Mouse (Mus musculus) forebrain, embryonic 12.5 days (tissue): ENCODE results near the gene Adamtsl1. TPM values are rescaled to one million over a fixed set of nuclear protein-coding genes. Genes with fewer than 3 reads are reported as not detected.
A peak's percentile ranks its signal among the peaks of the same experiment; 100 is the strongest.

Source experiments
- ATAC-seq: fragments of 200-750 bp; cut with Nextera tagmentation; 2 replicates; pipeline ENCODE4 v1.8.0; 2017; ENCODE audit warnings: moderate TSS enrichment; ENCODE audit not compliant: low FRiP score
- H3K27ac ChIP-seq: fragments of 300-500 bp; sonication (generic); 2 replicates; pipeline ENCODE4 v1.5.1; 2016; ENCODE audit warnings: mild to moderate bottlenecking
- H3K27me3 ChIP-seq: fragments of 300-500 bp; sonication (generic); 2 replicates; pipeline ENCODE4 v1.6.1; 2016; ENCODE audit warnings: mild to moderate bottlenecking
- H3K36me3 ChIP-seq: fragments of 300-500 bp; sonication (generic); replicated peaks from 2 replicates; pipeline ENCODE4 v1.6.1; 2016; ENCODE audit warnings: mild to moderate bottlenecking
- H3K4me1 ChIP-seq: fragments of 300-500 bp; sonication (generic); 2 replicates; pipeline ENCODE4 v1.6.1; 2016
- H3K4me2 ChIP-seq: fragments of 300-500 bp; sonication (generic); 2 replicates; pipeline ENCODE4 v1.6.1; 2016; ENCODE audit warnings: mild to moderate bottlenecking, moderate library complexity
- H3K4me3 ChIP-seq: fragments of 300-500 bp; sonication (generic); replicated peaks from 2 replicates; pipeline ENCODE4 v1.5.1; 2016; ENCODE audit warnings: mild to moderate bottlenecking
- H3K9ac ChIP-seq: fragments of 300-500 bp; sonication (generic); 2 replicates; pipeline ENCODE4 v1.6.1; 2016; ENCODE audit warnings: mild to moderate bottlenecking
- H3K9me3 ChIP-seq: fragments of 300-500 bp; sonication (generic); 2 replicates; pipeline ENCODE4 v1.6.1; 2016
- WGBS: fragments of 180-500 bp; shearing (Covaris S2); methylation state at CpG from one replicate; pipeline ENCODE4 v1.1.7; 2016; 5-methylcytosine and 5-hydroxymethylcytosine counted together
- polyA plus RNA-seq: library from polyadenylated mRNA; unstranded; fragments of >200 nt; fragmentation: Nextera tagmentation; extraction: Ambion mirVana; gene quantifications from 2 replicates; pipeline ENCODE4 v1.2.1, GENCODE M21; 2016

The Adamtsl1 gene
- polyA plus RNA-seq, 1 experiment from 2014 or later, result 11.6 TPM

- Histone ChIP-seq H3K4me1 (peaks cover 4% of the 10 kb centered on the region), H3K4me3 (no peak overlapping the region), H3K36me3 (no peaks in the 10 kb centered on the region), H3K27me3 (no peaks in the 10 kb centered on the region), H3K9ac (no peak overlapping the region), H3K9me3 (no peaks in the 10 kb centered on the region), H3K27ac (no peak overlapping the region), H3K4me2 (no peak overlapping the region)
- peak; percentile 80; the same call in 1 of the 2 replicates for ATAC-seq
- 47% methylated on average over 2 of the region's 2 CpGs for WGBS
These were observed 675.9 kb downstream of the Adamtsl1 start for GRCm38 (mm10) chr4:86189853-86190252.

GRCm38 (mm10) chr4:86191195-86191594, 677.2 kb downstream of the Adamtsl1 start:
- 82% methylated on average over 5 of the region's 5 CpGs for WGBS
- Histone ChIP-seq H3K27me3 (no peaks in the 10 kb centered on the region), H3K9me3 (no peaks in the 10 kb centered on the region), H3K36me3 (no peaks in the 10 kb centered on the region), H3K4me1 (peaks cover 4% of the 10 kb centered on the region), H3K27ac (no peak overlapping the region), H3K4me2 (no peak overlapping the region), H3K4me3 (no peak overlapping the region), H3K9ac (no peak overlapping the region)
- ATAC-seq, result no peak

GRCm38 (mm10) chr4:86201766-86202165, 687.8 kb downstream of the Adamtsl1 start:
- no peak overlapping the region for H3K4me3 ChIP-seq
- 87% methylated on average over 7 of the region's 7 CpGs for WGBS
- no peak overlapping the region for H3K9ac ChIP-seq
- no peaks in the 10 kb centered on the region for H3K27me3 ChIP-seq
- no peak for ATAC-seq
- H3K27ac ChIP-seq, result no peak overlapping the region
- no peaks in the 10 kb centered on the region for H3K36me3 ChIP-seq
- no peaks in the 10 kb centered on the region for H3K4me1 ChIP-seq
- no peak overlapping the region for H3K4me2 ChIP-seq
- H3K9me3 ChIP-seq, result no peaks in the 10 kb centered on the region

- Histone ChIP-seq H3K9ac (no peak overlapping the region), H3K36me3 (no peaks in the 10 kb centered on the region), H3K4me3 (no peak overlapping the region), H3K9me3 (no peaks in the 10 kb centered on the region), H3K27ac (no peak overlapping the region), H3K27me3 (no peaks in the 10 kb centered on the region), H3K4me1 (no peaks in the 10 kb centered on the region), H3K4me2 (no peak overlapping the region)
- WGBS, result 84% methylated on average over 2 of the region's 2 CpGs
- ATAC-seq, result no peak
These were observed 689.3 kb downstream of the Adamtsl1 start for GRCm38 (mm10) chr4:86203288-86203687.

GRCm38 (mm10) chr4:86224875-86225274, 710.9 kb downstream of the Adamtsl1 start:
- H3K4me2 ChIP-seq, result no peak overlapping the region
- no peak overlapping the region for H3K27ac ChIP-seq
- no peak overlapping the region for H3K9ac ChIP-seq
- no peaks in the 10 kb centered on the region for H3K27me3 ChIP-seq
- no peaks in the 10 kb centered on the region for H3K36me3 ChIP-seq
- H3K4me1 ChIP-seq, result no peaks in the 10 kb centered on the region
- WGBS, result 85% methylated on average over 5 of the region's 5 CpGs
- H3K9me3 ChIP-seq, result no peaks in the 10 kb centered on the region
- no peak overlapping the region for H3K4me3 ChIP-seq
- no peak for ATAC-seq

GRCm38 (mm10) chr4:86227096-86227495, 713.1 kb downstream of the Adamtsl1 start:
- 92% methylated on average over 1 of the region's 1 CpGs for WGBS
- Histone ChIP-seq H3K36me3 (no peaks in the 10 kb centered on the region), H3K4me3 (no peak overlapping the region), H3K9me3 (no peaks in the 10 kb centered on the region), H3K4me2 (no peak overlapping the region), H3K27me3 (no peaks in the 10 kb centered on the region), H3K4me1 (no peaks in the 10 kb centered on the region), H3K9ac (no peak overlapping the region), H3K27ac (no peak overlapping the region)
- no peak for ATAC-seq

GRCm38 (mm10) chr4:86233197-86233596, 719.2 kb downstream of the Adamtsl1 start:
- WGBS, result 77% methylated on average over 3 of the region's 3 CpGs
- Histone ChIP-seq H3K9me3 (no peaks in the 10 kb centered on the region), H3K27ac (no peak overlapping the region), H3K27me3 (no peaks in the 10 kb centered on the region), H3K4me1 (no peaks in the 10 kb centered on the region), H3K9ac (no peak overlapping the region), H3K4me2 (no peak overlapping the region), H3K36me3 (no peaks in the 10 kb centered on the region), H3K4me3 (no peak overlapping the region)
- ATAC-seq, result no peak

GRCm38 (mm10) chr4:86241854-86242424, 728.0 kb downstream of the Adamtsl1 start:
- Histone ChIP-seq H3K4me1 (peaks cover 5% of the 10 kb centered on the region; the same call in 1 of the 2 replicates), H3K27me3 (no peaks in the 10 kb centered on the region), H3K27ac (no peak overlapping the region), H3K4me2 (no peak overlapping the region), H3K4me3 (no peak overlapping the region), H3K9ac (no peak overlapping the region), H3K36me3 (no peaks in the 10 kb centered on the region), H3K9me3 (no peaks in the 10 kb centered on the region)
- ATAC-seq, result peak; percentile 65; the same call in 1 of the 2 replicates
- 32% methylated on average over 2 of the region's 2 CpGs for WGBS

GRCm38 (mm10) chr4:86270085-86270484, 756.1 kb downstream of the Adamtsl1 start:
- no peak overlapping the region for H3K4me2 ChIP-seq
- H3K4me1 ChIP-seq, result peaks cover 4% of the 10 kb centered on the region; the same call in 1 of the 2 replicates
- H3K4me3 ChIP-seq, result no peak overlapping the region
- no peak overlapping the region for H3K27ac ChIP-seq
- ATAC-seq, result no peak
- no peak overlapping the region for H3K9ac ChIP-seq
- WGBS, result 67% methylated on average over 2 of the region's 2 CpGs
- H3K27me3 ChIP-seq, result no peaks in the 10 kb centered on the region
- no peaks in the 10 kb centered on the region for H3K36me3 ChIP-seq
- H3K9me3 ChIP-seq, result no peaks in the 10 kb centered on the region

- Histone ChIP-seq H3K4me3 (no peak overlapping the region), H3K9ac (no peak overlapping the region), H3K4me1 (peaks cover 14% of the 10 kb centered on the region), H3K27me3 (peaks cover 7% of the 10 kb centered on the region; the same call in 1 of the 2 replicates), H3K36me3 (no peaks in the 10 kb centered on the region), H3K4me2 (no peak overlapping the region), H3K9me3 (no peaks in the 10 kb centered on the region), H3K27ac (no peak overlapping the region)
- 88% methylated on average over 6 of the region's 6 CpGs for WGBS
- ATAC-seq, result no peak
These were observed 759.9 kb downstream of the Adamtsl1 start for GRCm38 (mm10) chr4:86273703-86274355.

GRCm38 (mm10) chr4:86274663-86275062, 760.7 kb downstream of the Adamtsl1 start:
- peaks cover 16% of the 10 kb centered on the region for H3K4me1 ChIP-seq
- H3K36me3 ChIP-seq, result no peaks in the 10 kb centered on the region
- H3K4me2 ChIP-seq, result no peak overlapping the region
- peaks cover 7% of the 10 kb centered on the region; the same call in 1 of the 2 replicates for H3K27me3 ChIP-seq
- no peaks in the 10 kb centered on the region for H3K9me3 ChIP-seq
- H3K4me3 ChIP-seq, result no peak overlapping the region
- 79% methylated on average over 2 of the region's 2 CpGs for WGBS
- no peak overlapping the region for H3K27ac ChIP-seq
- ATAC-seq, result no peak
- no peak overlapping the region for H3K9ac ChIP-seq

- H3K4me3 ChIP-seq, result no peak overlapping the region
- WGBS, result 71% methylated on average over 14 of the region's 14 CpGs
These were observed 762.2 kb downstream of the Adamtsl1 start for GRCm38 (mm10) chr4:86276021-86276813.

More at GRCm38 (mm10) chr4:86276021-86276813, 762.2 kb downstream of the Adamtsl1 start:
- H3K4me1 ChIP-seq, result peaks cover 11% of the 10 kb centered on the region
- H3K27me3 ChIP-seq, result peaks cover 11% of the 10 kb centered on the region; the same call in 1 of the 2 replicates
- no peaks in the 10 kb centered on the region for H3K9me3 ChIP-seq
- no peak overlapping the region for H3K9ac ChIP-seq
- no peak for ATAC-seq
- H3K27ac ChIP-seq, result no peak overlapping the region
- H3K4me2 ChIP-seq, result no peak overlapping the region
- H3K36me3 ChIP-seq, result no peaks in the 10 kb centered on the region
